Mouse (Mus musculus) neural tube, embryonic 11.5 days (tissue): ENCODE measurements around the gene Hs3st3a1. TPM values are rescaled to one million over a fixed set of nuclear protein-coding genes. Genes with fewer than 3 reads are reported as not detected.

Experiments
- ATAC-seq: fragments of 200-750 bp; cut with Nextera tagmentation; 2 replicates; pipeline ENCODE4 v1.8.0; 2017; ENCODE audit warnings: moderate number of reproducible peaks, mild to moderate bottlenecking, moderate TSS enrichment, moderate library complexity; ENCODE audit not compliant: insufficient read depth, low FRiP score, low TSS enrichment
- DNase-seq: peaks from one replicate; pipeline ENCODE4 v3.0.0-alpha.2; 2015; ENCODE audit warnings: low spot score
- H3K27ac ChIP-seq: fragments of 300-500 bp; sonication (generic); 2 replicates; pipeline ENCODE4 v1.5.1; 2014; ENCODE audit warnings: low read depth, mild to moderate bottlenecking, low read length
- H3K27me3 ChIP-seq: fragments of 300-500 bp; sonication (generic); 2 replicates; pipeline ENCODE4 v1.6.1; 2014; ENCODE audit warnings: mild to moderate bottlenecking, low read length, mixed read lengths; ENCODE audit not compliant: control insufficient read depth, insufficient read depth
- H3K36me3 ChIP-seq: fragments of 300-500 bp; sonication (generic); 2 replicates; pipeline ENCODE4 v1.6.1; 2014; ENCODE audit warnings: mild to moderate bottlenecking, low read length, moderate library complexity, mixed read lengths; ENCODE audit not compliant: control insufficient read depth, insufficient read depth
- H3K4me1 ChIP-seq: fragments of 300-500 bp; sonication (generic); 2 replicates; pipeline ENCODE4 v1.6.1; 2014; ENCODE audit warnings: low read length, mixed read lengths; ENCODE audit not compliant: control insufficient read depth, insufficient read depth
- H3K4me2 ChIP-seq: fragments of 300-500 bp; sonication (generic); 2 replicates; pipeline ENCODE4 v1.6.1; 2014; ENCODE audit warnings: low read depth, mild to moderate bottlenecking, moderate library complexity
- H3K4me3 ChIP-seq: fragments of 300-500 bp; sonication (generic); 2 replicates; pipeline ENCODE4 v1.5.1; 2014; ENCODE audit warnings: low read depth, low read length
- H3K9ac ChIP-seq: fragments of 300-500 bp; sonication (generic); 2 replicates; pipeline ENCODE4 v1.6.1; 2014; ENCODE audit warnings: mild to moderate bottlenecking, low read length
- H3K9me3 ChIP-seq: fragments of 300-500 bp; sonication (generic); 2 replicates; pipeline ENCODE4 v1.6.1; 2016; ENCODE audit warnings: low read length; ENCODE audit not compliant: control insufficient read depth
- WGBS: fragments of 180-500 bp; shearing (Covaris S2); extraction: QIAGEN DNeasy Blood & Tissue Kit; methylation state at CpG from one replicate; pipeline ENCODE4 v1.1.7; 2014; 5-methylcytosine and 5-hydroxymethylcytosine counted together
- polyA plus RNA-seq: library from polyadenylated mRNA; unstranded; fragments of >200 nt; fragmentation: Nextera tagmentation; extraction: Ambion mirVana; gene quantifications from 2 replicates; pipeline ENCODE4 v1.2.1, GENCODE M21; 2014

Gene Hs3st3a1
- polyA plus RNA-seq, 1 experiment from 2014 or later = 3.0 TPM

DNA sequence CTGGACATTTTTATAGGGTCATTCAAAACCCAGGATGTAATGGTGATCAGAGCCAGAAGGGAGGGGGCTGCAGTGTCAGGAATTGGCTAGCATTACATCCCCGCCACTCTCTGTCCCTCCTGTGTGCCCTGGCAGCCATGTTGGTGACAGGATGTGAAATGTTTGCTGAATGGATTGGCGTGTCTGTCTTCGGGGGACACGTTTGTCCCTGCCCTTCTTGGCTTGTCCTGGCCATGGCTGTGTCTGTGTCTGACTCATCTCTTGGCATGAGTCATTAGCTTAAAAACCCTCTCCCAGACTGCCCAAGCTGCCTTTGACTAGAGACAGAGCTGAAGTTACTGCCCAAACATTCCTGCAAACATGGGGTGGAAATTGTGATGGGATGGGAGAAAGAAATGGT, 33.6 kb downstream of the Hs3st3a1 start:
- WGBS = 54% methylated on average over 4 of the region's 4 CpGs

DNA sequence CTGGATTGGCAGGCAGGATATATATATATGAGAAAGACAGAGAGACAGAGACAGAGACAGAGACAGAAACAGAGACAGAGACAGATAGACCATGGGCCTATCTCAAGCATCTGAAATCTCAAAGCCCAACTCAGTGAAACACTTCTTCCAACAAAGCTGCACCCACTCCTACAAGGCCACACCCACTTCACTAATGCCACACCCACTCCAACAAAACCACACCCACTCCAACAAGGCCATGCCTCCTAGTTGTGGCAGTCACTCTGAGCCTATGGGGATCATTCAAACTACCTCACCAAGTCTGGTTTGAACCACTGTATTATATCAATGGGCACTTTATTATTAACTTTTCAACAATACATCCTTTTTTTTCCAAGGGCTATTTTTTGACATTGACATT, 35.6 kb downstream of the Hs3st3a1 start:
- H3K9me3 ChIP-seq = no peaks in the 10 kb centered on the region
- no peak overlapping the region for H3K27ac ChIP-seq
- DNase-seq = no peak
- no peak for ATAC-seq
- peaks cover 2% of the 10 kb centered on the region; the same call in 1 of the 2 replicates for H3K4me1 ChIP-seq
- no peak overlapping the region for H3K4me3 ChIP-seq
- no peak overlapping the region for H3K9ac ChIP-seq
- no peaks in the 10 kb centered on the region for H3K27me3 ChIP-seq
- no peak overlapping the region for H3K4me2 ChIP-seq
- H3K36me3 ChIP-seq = no peaks in the 10 kb centered on the region

More for the DNA sequence above, 33.6 kb downstream of the Hs3st3a1 start:
- Histone ChIP-seq H3K4me3 (no peak overlapping the region), H3K27me3 (no peaks in the 10 kb centered on the region), H3K9me3 (no peaks in the 10 kb centered on the region), H3K4me1 (peaks cover 2% of the 10 kb centered on the region; the same call in 1 of the 2 replicates), H3K9ac (no peak overlapping the region), H3K36me3 (no peaks in the 10 kb centered on the region), H3K27ac (no peak overlapping the region), H3K4me2 (no peak overlapping the region)
- DNase-seq = no peak
- no peak for ATAC-seq

DNA sequence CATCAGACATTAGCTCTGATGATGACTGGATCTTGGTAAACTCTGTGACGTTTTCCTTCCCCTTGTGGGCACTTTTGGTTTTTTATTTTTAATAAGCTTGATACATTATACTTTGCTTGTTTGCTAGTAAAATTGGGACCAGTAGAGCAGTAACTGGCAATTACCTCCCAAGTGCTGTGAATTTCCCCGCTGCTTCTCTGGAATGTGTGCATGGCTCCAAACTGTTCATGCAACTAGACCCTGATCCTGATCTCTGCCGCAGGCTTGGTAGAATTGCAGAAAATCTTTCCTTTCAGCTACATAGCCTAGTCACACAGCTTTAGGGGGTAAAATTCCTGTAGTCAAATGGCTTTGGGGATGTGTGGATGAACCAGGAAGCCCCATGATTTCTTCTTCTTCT, 38.5 kb downstream of the Hs3st3a1 start:
- WGBS = 86% methylated on average over 3 of the region's 3 CpGs

DNA sequence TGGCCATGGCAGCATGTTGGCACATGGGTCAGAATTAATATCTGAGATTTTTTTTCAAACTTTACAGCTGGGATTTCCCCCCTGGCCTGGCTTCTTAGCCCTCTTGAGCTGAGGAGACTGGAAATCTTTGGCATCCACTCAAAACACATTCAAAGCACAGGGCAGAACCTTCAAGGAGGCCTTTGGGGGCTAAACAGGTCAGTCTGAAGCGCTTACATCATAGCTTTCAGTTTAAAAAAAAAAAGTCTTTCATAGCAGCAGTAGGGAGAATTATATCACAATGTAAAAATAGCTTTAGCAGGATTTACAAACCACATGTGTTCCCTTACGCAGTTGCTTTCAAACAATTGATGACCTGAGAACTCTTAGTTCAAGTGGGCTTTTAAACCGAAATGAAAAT, 46.3 kb downstream of the Hs3st3a1 start:
- Histone ChIP-seq H3K36me3 (no peaks in the 10 kb centered on the region), H3K4me1 (no peaks in the 10 kb centered on the region), H3K27ac (no peak overlapping the region), H3K4me2 (no peak overlapping the region), H3K4me3 (no peak overlapping the region), H3K9me3 (no peaks in the 10 kb centered on the region), H3K27me3 (no peaks in the 10 kb centered on the region), H3K9ac (no peak overlapping the region)
- DNase-seq (no peak), ATAC-seq (no peak)
- 89% methylated on average over 3 of the region's 3 CpGs for WGBS

More for the DNA sequence above, 38.5 kb downstream of the Hs3st3a1 start:
- Histone ChIP-seq H3K27me3 (no peaks in the 10 kb centered on the region), H3K36me3 (no peaks in the 10 kb centered on the region), H3K4me1 (no peaks in the 10 kb centered on the region; the same call in 1 of the 2 replicates), H3K27ac (no peak overlapping the region), H3K9me3 (no peaks in the 10 kb centered on the region), H3K9ac (no peak overlapping the region), H3K4me3 (no peak overlapping the region), H3K4me2 (no peak overlapping the region)
- ATAC-seq (no peak), DNase-seq (no peak)

DNA sequence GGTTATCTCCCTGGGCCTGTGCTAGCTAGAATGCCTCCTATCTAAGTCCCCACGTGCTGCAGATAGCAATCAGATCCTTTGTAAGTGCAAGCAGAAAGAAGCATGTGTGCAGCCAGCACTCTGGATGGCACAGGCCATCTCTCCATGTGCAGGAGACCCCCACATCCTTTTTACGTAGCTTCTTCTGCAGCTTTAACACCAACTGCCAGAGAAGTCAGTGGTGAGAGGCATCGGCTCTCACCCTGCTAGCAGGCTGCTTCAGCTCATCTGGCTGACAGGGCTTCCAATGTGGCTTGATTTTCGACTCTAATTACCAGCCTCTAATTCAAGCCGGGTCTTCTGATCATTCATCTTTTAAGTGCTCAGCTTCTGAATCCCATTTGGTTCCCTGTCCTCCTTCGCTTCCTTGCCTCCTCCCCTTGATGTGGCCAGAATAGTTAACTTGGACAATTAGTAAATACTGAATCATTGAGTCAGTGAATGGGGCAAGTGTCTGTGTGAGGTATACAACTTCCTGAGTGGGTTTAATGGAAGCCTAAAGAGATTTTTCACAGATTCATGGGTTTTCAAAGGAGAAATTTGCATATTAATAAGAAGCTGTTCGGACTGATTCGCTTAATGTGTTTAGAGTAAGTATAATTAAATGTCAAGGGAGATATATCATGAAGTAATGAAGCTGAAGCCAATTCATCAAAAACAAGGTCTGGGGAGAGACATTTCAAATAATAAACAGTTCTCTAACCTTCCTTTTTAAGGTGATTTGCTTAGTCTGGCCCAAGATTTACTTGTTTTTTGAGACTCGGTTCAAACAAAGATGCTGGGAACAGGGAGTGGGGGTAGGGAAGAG, 54.7 kb downstream of the Hs3st3a1 start:
- Histone ChIP-seq H3K9ac (no peak overlapping the region), H3K4me3 (no peak overlapping the region), H3K9me3 (no peaks in the 10 kb centered on the region), H3K4me1 (peaks cover 10% of the 10 kb centered on the region), H3K27me3 (no peaks in the 10 kb centered on the region), H3K27ac (no peak overlapping the region), H3K36me3 (no peaks in the 10 kb centered on the region), H3K4me2 (no peak overlapping the region)
- 27% methylated on average over 9 of the region's 9 CpGs for whole genome bisulfite sequencing
- ATAC-seq = peak; percentile 89
- peak; percentile 35 for DNase-seq

DNA sequence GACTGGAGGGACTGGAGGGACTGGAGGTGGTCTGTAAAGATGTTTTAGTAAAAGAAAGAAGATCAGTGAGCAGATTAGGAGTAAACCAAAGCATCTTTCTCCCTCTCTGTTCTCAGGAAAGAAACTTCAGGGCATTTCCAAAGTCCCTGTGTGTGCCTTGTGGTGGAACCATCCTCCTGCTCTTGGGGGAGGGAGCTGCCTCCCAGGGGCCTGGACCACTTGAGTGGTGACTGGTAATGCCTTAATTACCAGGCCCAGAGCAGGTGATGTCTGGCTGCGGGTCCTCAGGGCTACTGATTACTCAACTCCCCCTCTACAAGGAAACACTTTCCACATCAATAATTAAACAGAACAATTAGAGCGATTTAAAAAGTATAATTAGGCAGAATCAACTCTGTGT, 59.3 kb downstream of the Hs3st3a1 start:
- DNase-seq = no peak
- ATAC-seq = no peak
- H3K4me3 ChIP-seq = no peak overlapping the region
- no peaks in the 10 kb centered on the region for H3K36me3 ChIP-seq
- no peaks in the 10 kb centered on the region for H3K9me3 ChIP-seq
- no peaks in the 10 kb centered on the region for H3K27me3 ChIP-seq
- H3K27ac ChIP-seq = no peak overlapping the region
- no peak overlapping the region for H3K9ac ChIP-seq
- peaks cover 8% of the 10 kb centered on the region for H3K4me1 ChIP-seq
- no peak overlapping the region for H3K4me2 ChIP-seq
- 63% methylated on average over 2 of the region's 2 CpGs for WGBS

DNA sequence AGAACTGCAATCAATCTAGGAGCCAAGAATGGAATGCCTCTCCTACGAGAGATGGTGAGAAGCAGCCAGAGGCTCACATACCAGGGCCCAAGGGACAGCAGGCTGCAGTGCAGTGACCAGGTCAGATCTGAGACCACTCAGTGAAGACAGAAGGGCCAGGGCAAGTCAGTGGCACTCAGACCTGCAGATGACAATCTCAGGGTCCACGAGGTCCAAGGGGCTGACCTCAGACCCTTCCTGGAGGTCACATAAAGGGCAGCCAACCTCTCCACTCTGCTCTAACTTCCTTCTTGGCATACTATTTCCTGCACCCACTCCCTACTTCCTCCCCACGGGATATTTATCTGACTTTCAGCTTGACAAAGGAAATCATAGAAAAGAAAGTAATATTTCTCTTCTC, 60.8 kb downstream of the Hs3st3a1 start:
- Histone ChIP-seq H3K4me1 (peaks cover 5% of the 10 kb centered on the region; the same call in 1 of the 2 replicates), H3K4me3 (no peak overlapping the region), H3K27me3 (no peaks in the 10 kb centered on the region), H3K27ac (no peak overlapping the region), H3K4me2 (no peak overlapping the region), H3K9me3 (no peaks in the 10 kb centered on the region), H3K36me3 (no peaks in the 10 kb centered on the region), H3K9ac (no peak overlapping the region)
- DNase-seq = no peak
- 31% methylated on average over 3 of the region's 3 CpGs for WGBS
- ATAC-seq = no peak

DNA sequence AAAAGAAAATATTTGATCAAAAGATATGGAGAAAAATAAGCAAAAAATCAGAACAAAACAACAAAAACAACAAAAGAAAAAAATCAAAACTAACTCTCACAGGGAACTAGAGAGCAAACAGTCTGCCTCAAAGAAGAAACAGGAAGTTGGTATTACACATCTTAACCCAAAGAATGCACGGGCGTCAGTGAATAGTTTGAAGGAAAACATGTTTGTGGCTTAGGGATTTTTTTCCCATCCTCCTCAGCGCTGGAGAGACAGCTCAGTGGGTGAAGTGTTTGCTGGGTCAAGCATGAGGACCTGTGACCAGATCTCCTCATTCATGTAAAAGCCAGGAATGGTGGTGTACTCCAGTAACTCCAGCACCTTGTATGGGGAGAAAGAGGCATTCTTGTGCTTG, 61.5 kb downstream of the Hs3st3a1 start:
- Histone ChIP-seq H3K27ac (no peak overlapping the region), H3K36me3 (no peaks in the 10 kb centered on the region), H3K4me1 (peaks cover 5% of the 10 kb centered on the region; the same call in 1 of the 2 replicates), H3K9me3 (no peaks in the 10 kb centered on the region), H3K4me2 (no peak overlapping the region), H3K27me3 (no peaks in the 10 kb centered on the region), H3K4me3 (no peak overlapping the region), H3K9ac (no peak overlapping the region)
- DNase-seq (no peak), ATAC-seq (no peak)
- 65% methylated on average over 3 of the region's 3 CpGs for WGBS

DNA sequence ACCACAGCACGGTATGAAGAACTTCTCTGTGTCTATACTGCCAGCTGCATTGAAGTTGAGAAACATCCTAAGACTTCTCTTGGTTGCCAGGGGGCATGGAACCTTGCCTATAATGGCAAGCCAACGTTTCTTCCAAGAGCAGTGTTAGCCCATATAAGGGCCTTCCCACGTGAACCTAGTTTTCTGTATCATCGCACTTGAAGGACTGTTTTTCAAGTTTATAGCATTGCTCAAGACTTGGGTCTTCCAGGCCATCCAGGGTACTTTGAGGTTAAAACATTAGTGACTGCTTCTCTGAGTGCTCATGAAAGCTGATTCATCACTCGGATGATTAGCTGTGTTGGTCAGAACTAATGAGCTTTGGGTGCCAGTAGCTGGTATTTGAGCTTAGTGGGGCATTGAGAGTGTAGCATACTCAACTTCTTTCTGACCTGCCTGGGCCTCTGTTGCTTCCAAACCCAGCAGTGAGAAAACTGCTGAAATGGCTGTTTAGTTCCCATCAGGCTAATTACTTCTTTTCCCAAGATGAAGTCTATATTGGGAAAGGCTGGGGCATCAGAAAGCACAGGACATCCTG, 65.5 kb downstream of the Hs3st3a1 start:
- no peaks in the 10 kb centered on the region for H3K9me3 ChIP-seq
- H3K27me3 ChIP-seq = no peaks in the 10 kb centered on the region
- H3K36me3 ChIP-seq = no peaks in the 10 kb centered on the region
- 93% methylated on average over 5 of the region's 5 CpGs for WGBS
- H3K27ac ChIP-seq = no peak overlapping the region
- no peak for DNase-seq
- no peak overlapping the region for H3K4me3 ChIP-seq
- H3K4me2 ChIP-seq = no peak overlapping the region
- no peak overlapping the region for H3K9ac ChIP-seq
- no peak for ATAC-seq
- H3K4me1 ChIP-seq = peaks cover 5% of the 10 kb centered on the region; the same call in 1 of the 2 replicates
